Mouse (Mus musculus) gonadal fat pad, adult 2 months (tissue): ENCODE measurements around the gene Ppp1r9a. TPM values are rescaled to one million over a fixed set of nuclear protein-coding genes. Genes with fewer than 3 reads are reported as not detected.

Experiments
- DNase-seq: peaks from one replicate; pipeline ENCODE4 v3.0.0-alpha.2; 2012; ENCODE audit warnings: low read depth
- polyA plus RNA-seq: library from polyadenylated mRNA; depleted of rRNA; stranded (reverse); fragments of >200 nt; gene quantifications from 2 replicates; pipeline ENCODE4 v1.2.3, GENCODE M21; 2012; rRNA removed

The Ppp1r9a gene
- polyA plus RNA-seq, 1 experiment = 4.3 TPM

GRCm38 (mm10) chr6:5198590-5198989 is 295.9 kb downstream of the Ppp1r9a start:
- peak; percentile 62 for DNase-seq

DNA sequence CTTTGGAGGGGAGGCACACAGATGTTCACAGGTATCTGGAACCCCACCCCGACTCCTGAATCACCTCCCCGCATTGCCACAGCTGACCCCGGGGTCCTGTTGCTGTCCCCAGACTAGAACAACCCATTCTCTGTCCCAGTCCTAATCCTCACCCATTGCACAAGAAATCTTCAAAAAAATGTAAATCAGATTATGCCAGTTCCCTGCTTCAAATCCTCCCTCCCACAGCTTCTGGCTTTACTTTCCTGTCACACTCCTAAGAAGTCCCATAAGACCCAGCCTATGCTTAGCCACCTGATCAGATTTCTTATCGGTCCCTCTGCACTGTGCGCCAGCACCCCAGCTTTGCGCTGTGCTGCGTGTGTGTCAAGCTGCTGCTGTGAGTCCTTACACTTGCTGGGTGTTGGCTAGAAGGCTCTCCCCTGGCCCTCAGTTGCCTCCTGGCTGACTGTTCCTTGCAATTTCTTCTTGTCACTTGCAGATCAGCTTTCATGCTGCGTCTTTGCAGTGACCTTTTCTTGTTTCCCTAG is 296.7 kb downstream of the Ppp1r9a start:
- DNase-seq = peak; percentile 89

DNA sequence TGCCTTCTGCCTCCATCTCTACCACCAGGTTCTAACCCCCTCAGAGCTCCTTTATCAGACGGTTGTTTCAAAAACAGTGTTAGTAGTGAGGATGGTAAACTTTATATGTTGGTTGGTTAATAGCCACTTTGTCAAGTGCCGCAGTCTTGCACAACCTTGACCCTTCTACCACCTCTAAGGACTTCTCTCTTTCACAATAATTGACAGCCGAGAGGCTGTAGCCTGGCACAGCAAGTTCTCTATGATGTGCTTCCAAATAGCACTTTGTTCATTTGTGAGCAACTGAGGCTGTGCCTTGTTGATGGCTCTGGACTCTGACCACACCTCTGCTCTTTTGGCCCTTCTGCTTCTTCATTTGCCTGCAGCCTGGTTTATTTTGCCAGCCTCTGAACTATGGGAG is 297.2 kb downstream of the Ppp1r9a start:
- peak; percentile 74 for DNase-seq

DNA sequence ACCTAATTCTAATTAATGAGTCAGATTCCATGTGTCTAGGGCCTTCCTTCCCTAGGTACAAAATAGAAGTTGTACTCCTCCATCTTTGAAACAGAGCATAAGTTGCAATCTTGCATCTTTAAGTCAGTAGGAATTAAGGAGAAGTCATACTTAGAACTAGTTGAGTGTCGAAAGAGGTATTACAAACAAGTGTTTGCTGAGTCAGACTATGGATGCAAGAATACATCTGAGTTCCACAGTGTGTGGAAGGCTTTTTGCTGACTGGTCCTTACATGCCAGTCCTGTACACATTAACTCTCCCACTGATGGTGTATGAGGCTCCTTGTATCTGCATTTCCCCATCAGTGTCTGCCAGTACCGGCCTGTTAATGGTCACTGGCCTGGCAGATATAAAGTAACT is 305.1 kb downstream of the Ppp1r9a start:
- DNase-seq = no peak

Other genes starting within 250 kb of the Ppp1r9a start
- 25.7 and 30.3 TPM in 2 replicates for gene Sgce, start 155.7 kb upstream of the Ppp1r9a start, polyA plus RNA-seq
- gene Peg10, start 155.6 kb upstream of the Ppp1r9a start, polyA plus RNA-seq = 1.1 and 4.6 TPM in 2 replicates